Mouse (Mus musculus) kidney, postnatal 4 days (tissue): ENCODE data around the gene Galnt11.
A peak's percentile ranks its signal among the peaks of the same experiment; 100 is the strongest.
"Not testable (repeated sequence)": the region's sequence is repeated elsewhere in the genome, so short reads cannot be mapped to it uniquely, and the experiment has no call there.

Experiments used
- DNase-seq, 2 experiments: peaks; one replicate each; pipeline ENCODE4 v3.0.0; 2021; ENCODE audit warnings: mixed read lengths in 2 of 2

Gene Galnt11

DNA sequence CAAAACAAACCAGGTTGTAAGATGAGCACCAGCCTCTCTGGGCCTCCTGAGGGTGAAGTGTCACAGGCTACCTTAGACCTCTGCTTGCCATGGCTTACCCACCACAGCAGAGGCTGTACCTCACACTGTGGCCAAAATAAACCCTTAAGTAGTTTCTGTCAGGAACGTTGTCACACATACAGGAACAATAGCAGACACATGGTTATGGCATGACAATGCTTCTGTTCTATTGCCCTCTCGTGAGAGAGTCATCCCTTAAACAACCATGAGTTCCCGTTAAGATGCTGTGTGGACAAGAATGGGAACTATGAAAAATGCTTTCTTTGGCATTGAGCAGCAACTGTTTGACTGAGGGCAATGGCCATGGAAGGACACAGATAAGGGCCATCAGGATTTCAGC lies at the start of gene Galnt11:
TSS of gene Galnt11 (plus strand) at position 301 of the 400 bp plus-strand sequence.
- DNase-seq, result no peak

DNA sequence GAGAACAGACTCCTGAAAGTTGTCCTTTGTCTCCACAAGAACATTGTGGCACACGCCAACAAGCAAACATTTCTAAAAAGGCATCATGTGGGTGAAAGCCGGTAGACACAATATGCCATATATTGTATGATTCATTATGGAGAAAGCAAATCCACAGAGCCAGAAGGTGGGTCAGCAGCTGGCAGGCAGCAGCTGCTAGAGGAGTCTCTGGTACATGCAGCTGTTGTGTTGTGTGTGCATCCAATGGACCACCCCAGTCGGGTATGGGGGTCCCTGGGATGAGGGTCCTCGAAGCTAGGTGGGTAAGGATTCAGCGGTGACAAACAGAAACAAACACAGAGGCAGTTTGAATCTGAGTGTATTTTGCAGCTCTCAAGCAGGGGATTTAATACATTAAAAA lies 43.8 kb upstream of the Galnt11 start:
- DNase-seq, result not testable (repeated sequence)

DNA sequence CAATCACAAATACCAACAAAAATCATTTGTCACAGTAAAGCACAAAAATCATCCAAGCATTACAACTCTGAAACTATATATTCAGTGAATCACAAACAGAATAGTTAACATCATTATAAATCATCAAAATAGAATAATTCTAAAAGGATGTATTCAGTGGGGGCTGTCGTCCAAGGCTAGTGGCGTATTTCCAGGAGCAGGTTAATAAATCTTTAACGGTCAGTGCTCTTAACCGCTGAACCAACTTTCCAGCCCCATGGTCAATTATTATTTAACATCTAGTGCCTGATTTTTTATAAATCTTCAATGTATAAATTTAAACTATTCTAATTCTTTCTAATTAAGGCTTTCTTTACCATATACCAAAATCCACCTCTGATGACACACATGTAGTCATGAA lies 43.2 kb upstream of the Galnt11 start:
- not testable (repeated sequence) for DNase-seq

DNA sequence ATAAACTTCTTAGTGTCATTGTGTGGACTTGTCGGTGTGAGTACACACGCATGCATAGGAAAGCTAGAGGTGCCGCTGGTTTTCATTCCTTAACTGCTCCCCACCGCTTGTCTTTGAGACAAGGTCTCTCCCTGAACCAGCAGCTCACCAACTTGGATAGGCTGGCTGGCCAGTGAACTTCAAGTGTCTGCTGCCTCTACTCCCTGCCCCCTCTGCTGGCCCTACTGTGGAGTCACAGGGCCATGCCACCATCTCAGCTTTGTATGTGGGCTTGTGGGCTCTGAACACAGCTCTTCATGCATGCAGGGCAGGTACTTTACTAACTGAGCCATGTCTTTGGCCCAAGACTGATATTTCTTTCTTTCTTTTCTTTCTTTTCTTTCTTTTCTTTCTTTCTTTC lies 42.4 kb upstream of the Galnt11 start:
- DNase-seq, result peak; percentile 11 to 27

DNA sequence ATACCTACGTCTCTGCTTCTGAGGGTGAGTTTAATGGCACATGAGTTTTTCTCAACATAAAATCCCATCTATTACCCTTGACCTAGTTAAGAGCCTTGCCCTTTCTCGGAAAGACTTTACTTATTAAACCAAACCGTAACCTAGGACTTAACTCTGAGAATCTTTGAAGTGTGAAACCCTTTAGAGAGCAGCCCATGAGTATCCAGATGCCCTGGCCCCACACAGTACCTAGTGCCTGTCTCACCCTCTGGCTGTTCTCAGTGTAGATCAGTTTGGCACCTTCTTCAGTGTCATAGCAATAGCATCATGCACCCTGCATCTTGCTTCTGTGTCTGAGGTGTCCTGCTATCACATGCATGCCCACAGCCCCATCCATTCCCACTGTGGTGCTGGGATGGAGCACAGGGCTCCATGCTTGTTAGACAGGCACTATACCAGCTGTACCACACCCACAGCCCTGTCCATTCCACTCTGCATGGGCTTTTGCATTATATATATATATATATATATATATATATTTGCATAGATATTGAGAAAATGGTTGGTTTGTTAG lies 41.7 kb upstream of the Galnt11 start:
- no peak for DNase-seq

DNA sequence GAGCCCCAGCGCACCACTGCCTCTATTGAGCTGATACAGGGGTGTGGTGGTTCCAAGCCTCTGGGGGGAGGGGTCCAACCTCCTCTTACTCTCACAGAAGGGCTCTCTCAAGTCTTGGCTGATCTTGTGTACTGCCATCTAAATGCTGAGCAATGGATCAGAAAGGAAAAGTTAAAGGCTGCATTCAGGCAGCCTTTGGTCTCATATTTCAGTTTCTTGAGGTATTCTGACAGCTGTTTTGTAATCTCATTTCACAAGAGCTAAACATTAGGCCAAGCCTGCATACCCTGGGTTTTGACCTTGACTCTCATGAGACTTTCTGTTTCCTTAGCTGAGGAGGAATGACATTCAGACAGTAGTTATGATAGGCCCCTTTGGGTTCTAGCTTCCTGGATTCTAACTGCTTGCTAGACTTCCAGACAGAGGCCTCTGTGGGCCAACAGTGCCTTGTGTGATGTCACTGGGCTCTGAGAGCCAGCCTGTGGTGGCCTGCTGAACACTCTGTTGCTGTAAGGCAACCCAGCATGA lies 40.6 kb upstream of the Galnt11 start, which contains the start of gene Galntl5:
TSS of gene Galntl5 (plus strand) at position 457 of the 528 bp plus-strand sequence.
- DNase-seq, result no peak

DNA sequence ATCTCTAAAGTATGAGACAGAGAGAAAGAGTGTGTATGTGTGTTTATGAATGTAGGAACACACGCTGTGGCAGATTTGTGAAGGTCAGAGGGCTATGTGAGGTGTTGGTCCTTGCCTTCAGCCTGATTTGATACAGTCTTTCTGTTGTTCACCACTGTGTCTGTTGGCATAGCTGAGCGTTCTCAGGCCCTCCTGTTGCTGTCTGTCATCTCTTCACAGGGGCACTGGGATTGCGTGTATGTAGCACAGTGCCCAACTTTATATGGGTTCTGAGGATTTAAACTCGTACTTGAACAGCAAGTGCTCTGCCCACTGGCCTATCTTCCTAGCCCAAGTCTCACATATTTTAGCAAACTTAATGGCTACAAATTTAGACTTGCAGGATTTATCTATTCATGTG lies 38.1 kb upstream of the Galnt11 start:
- no peak for DNase-seq

DNA sequence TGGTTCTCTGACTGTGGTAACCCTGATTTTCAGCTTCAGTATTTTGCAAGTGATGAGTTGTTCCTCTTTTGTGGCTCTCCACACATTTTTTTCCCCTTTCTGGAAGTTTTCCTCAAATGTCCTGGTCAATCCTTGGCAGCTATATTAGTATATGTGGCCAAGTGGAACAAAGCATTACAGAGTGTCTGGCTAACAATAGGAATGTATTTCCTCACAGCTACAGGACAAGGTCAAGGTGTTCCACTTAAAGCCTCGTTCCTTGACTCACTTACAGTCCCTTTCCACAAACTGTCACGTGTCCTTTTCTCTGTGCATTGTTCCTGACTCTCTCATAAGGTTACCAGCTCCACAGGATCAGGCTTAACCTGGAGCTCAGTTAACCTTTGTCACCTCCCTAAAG lies 37.1 kb upstream of the Galnt11 start:
- DNase-seq, result no peak

DNA sequence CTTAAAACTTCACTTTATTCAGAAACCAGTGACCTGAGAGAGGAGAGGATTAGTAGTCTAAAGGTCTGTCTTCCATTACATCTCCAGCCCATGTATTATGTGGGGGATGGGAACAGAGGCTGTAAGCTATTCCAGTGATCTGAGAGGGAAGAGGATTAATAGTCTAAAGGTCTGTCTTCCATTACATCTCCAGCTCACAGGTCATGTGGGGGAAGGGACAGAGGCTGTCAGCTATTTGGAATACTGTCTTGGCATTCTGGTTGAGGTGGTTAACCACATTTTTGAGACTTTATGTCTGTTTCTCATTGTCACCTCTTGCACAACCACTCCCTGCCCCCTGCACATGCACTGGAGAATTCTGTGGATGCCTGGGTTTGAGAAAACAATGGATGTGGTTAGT lies 34.0 kb upstream of the Galnt11 start:
- peak in 1 of 2 experiments; percentile 27 for DNase-seq

DNA sequence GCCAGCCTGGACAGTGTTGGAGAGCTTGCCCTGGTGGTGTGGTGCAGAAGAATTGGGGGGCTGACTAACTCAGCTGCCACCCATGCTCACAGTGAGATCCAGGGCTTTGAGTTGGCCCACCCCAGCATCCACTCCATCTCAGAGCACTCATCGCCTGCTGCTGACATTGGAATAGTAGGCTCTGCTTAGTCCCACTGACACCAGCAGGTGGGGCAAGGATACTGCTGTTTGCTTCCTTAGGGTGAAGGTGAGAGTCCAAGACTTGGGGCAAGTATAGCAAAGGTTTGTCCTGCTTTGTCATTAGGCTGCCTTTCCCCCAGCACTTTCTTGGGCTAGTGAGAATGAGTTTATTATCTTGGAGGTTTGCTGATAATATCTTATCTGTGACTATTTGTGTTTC lies 32.9 kb upstream of the Galnt11 start:
- DNase-seq, result peak; percentile 64 to 75

DNA sequence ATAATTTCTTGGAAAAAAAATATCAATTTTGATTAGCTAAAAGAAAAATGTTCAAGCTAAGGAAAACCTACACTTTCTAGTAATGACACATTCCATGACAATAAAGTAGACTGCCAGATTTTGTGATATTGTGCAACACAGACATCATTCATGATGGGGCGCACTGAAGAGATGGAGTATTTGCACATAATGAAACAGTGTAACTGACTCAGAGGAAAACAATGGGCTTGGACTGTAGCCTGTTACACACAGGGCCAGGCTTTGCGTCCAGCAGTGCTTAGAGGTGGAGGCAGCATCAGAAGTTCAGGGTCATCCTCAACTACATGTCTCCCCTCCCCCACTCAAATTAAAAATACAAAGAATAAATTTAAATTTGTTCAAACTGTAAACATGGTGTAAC lies 31.2 kb upstream of the Galnt11 start:
- no peak for DNase-seq

DNA sequence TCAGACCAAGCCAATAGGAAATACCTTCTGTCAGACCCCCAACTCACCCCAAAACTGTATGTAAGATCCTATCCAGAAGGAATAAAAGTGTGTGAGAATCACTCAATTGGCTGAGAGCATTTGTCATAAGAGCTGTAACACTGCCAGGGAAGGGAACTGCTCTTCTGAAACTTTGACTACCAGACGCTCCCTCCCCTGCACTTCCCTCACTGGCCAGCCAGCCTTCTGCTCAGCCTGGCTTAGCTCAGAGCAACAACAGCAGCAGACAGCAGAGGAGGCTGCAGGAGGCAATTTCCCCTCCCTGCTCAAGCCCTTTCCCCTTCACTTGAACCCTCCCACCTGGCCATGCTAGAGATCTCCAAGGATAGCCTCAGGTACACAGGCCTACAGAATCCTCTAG lies 9.8 kb upstream of the Galnt11 start:
- no peak for DNase-seq

DNA sequence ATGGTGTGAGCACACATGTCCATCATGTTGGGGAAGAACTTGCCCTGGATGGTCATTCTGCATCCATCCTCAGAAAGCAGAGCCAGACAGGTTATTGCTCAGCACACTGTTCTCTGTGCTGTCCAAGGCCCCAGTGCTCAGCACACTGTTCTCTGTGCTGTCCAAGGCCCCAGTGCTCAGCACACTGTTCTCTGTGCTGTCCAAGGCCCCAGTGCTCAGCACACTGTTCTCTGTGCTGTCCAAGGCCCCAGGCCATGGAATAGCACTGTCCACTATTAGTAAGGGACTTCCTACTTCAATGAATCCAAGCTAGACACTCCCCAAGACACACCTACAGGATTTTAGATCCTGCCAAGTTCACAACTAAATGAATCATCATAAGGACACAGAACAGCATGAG lies 8.5 kb upstream of the Galnt11 start:
- not testable (repeated sequence) for DNase-seq

DNA sequence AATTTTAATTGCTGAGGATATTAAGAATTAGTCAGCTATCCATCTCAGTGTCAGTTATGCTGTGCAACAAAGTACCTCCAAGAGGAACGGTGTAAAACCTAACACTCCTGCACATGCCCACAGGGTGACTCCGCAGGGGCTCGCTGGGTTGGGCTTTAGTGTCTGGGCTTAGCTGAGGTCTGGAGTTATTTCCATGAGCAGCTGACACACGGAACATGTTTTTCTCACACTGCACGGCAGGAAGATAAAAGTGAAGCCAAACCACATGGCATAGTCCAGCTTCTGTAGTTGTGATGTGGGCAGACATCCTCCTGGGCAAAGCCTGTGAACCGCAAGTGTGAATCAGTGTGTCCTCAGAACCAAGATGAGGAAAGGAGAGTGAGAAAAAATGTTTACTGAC lies 6.7 kb upstream of the Galnt11 start:
- DNase-seq, result no peak

DNA sequence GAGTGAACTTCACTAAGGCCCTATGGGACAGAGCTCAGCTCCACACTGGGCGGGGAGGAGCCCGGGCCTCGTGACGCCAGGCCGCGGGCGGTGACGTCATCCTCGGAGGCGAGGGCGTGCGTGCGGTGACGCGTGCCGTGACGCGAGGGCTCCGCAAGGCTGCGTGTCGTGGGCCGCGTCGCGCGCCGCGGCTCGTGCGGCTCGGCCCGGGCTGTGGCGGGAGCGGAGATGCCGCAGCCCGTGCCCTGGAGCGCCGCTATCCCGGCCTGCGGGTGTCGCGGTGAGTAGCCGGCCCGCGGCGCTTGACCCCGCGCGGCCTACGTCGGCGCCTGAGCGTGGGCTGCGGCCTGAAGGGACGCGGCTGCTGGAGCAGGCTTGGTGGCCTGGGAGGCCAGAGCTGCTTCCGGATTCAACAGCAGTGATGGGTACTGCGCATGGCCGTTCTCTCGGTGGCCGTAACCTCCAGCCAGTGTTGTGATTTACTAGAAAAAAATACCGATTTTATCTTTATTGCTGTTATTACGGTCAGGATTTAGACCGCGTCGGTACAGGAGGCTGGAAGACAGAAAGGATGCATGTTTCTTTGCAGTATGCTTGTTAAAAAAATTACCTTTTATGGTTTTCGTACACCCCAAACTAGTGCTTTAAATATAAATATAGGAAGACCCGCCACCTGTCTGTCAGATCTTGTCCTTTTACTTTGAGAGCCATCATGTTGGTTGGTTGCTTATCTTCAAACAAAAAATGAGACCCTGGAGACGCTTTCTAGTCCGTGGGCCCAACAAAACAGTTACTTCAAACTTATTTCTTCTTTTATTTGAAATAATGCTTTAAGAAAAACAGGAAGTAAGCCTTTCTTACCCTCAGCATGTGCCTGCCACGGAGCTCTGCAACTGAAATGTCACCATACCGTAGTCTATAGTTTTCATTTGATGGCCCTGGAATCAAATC lies 1.3 kb downstream of the Galnt11 start, which contains the start of gene E130116L18Rik:
TSS of gene E130116L18Rik (minus strand) at position 402 of the 951 bp plus-strand sequence.
- peak; percentile 91 to 95 for DNase-seq

DNA sequence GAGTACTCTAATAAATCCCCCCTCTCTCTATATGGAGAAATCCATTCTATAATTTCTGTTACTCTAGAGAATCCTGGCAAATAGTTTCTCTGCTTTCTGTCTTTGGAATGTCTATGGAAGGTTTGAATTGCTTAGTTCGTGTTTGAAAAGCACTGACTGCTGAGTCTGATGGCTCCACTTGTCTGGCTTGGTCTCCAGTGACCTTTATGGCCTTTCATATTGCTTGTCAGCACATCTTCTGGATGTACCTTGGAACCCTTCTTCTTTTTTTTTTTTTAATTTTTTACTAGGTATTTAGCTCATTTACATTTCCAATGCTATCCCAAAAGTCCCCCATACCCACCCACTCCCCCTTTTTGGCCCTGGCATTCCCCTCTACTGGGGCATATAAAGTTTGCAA lies 2.7 kb downstream of the Galnt11 start:
- DNase-seq, result not testable (repeated sequence)

DNA sequence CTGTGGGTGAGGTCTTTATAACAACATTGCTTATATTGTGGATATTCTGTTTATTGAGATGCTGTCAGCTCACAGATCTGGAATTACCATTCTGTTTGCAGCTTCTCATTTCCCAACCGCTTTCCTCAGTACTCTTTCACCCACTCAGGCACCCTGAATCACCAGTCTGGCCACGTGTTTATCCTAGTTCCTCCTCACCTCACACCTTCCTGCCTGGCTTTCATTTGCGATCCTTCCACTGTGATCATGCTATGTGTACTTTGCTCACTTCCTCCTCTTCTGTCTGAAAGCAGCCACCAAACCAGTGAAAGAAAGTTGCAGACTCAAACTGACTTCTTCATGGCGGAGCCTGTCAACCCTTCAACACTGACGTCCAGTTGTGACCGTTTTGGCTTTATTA lies 21.4 kb downstream of the Galnt11 start:
- DNase-seq, result no peak

DNA sequence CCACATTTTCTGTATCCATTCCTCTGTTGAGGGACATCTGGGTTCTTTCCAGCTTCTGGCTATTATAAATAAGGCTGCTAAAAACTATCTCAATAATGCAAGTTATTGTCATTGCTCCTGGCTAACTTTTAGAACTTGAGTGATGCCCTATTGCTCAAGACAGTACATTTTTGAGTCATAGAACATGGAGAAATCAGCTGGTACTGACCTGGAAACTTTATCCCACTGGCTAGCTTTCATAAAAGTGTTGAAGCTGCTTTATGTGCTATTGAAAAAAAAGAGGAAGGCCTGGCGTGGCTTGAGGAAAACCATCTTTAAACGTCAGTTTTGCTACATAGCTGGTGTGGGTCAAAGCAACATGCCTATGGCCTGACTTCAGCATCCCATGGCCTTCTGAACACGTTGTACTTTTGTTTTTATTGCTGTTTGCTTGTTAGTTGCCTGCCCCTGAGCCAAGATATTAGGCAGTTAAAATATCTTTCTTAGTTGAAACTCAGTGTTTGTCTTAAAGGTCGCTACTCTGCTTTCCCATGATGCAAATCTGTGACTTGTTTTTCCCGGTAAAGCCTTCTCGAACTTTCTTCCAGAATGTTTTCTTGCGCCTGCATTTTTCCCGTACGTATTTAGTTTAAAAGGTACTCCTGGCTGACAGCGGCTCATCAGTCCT lies 24.2 kb downstream of the Galnt11 start:
- no peak for DNase-seq

DNA sequence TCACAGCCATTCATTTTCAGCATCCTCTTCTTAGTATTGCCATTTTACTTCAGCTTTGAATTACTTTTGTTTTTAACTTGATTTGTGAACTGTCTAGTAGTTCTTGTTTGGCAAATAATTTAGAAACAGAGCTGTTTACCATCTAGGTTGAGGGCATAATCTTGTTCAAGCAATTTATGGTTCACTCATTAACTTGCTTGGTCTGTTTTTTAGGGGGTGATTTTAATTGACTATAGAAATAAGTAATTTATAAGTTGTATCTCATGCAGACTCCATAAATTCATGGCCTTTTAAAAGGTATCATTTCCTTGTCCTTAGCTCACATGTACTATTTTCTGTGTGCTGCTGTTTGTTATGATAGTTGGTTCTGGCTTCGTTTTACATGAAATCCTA lies 24.8 kb downstream of the Galnt11 start:
- DNase-seq, result no peak

DNA sequence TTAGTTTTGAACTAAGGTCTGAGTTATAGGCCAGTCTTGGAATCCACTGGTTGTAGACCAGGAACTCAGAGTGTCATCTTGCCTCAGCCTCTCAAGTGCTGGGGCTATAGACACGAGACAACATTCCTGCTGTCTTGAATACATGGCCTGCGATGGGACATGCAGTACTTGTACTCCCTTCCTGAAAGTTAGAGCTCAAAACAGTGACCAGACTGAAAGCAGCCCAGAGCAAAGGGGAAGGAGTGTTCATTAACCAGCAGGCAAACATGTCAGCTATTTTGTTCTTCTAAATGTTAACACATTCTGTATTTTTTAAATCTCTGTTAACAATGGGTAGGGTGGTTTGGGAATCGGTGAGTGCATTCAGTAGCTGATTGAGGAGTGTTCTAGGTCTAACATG lies 25.3 kb downstream of the Galnt11 start:
- no peak for DNase-seq

DNA sequence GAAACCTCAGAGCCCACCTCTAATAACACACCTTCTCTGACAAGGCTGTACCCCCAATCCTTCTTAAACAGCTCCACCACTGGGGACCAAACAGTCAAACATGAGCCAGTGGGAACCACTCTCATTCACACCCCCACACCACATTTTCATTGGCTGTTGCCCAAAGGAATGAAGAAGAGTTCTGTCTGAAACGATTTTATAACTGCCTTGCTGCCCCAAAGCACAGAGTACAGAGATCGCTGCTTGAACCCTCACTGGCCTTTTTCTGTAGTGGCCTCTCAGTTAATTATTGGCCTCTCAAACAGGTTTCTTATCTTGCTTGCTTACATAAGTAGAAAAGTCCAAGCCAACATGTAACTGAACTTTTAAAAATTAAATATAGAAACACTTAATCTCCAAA lies 30.7 kb downstream of the Galnt11 start:
- DNase-seq, result peak; percentile 21 to 46

DNA sequence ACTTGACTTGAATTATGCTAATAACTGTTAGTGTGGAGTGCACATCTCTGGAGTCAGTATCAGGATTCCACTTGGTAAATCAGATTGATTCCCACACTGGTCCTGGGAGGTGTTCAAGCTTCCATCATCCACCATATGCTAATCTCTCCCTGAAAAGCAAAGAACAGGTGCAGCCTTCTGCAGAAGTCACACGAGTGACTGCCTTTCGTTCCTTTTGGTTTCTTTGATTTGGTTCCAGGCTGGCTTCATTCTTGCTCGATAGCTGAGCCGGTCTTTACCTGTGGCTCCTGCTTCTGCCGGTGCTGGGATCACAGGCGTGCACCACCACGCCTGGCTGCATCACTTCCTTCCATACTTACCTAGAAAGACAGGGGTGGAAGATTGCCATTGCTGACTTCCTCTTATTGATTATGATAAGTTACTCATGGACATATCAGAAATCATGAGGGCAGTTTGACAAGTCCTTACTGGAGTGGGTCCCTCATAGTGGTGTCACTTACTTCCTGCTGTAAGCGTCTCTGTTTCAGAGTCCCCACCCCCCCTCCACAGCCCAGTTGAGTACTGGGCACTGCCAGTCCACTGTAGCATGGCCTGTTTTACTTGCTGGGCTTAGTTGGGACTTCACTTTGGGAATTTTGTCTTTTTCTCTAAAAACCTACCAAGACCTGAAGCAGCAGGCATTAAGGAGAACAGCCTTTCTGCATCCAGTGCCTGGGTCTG lies 31.3 kb downstream of the Galnt11 start:
- no peak for DNase-seq

DNA sequence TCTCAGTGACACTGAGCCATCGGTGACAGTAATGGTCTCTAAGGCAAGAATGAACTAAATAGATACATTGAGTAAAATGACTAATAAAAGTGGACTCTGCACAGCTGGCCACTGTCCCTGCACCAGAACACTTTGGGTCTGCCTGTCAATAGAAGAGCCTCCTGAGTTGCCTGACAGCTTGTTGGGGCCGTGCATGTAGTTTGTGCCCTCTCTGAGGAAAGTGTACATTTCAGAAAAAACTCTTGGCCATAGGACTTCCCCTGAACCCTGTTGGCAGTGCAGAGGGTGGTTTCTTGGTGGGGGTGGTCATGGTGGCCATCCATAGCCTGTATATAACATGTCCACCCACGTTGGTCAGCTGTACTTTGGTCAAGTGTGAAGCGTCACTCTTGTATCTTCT lies 32.8 kb downstream of the Galnt11 start:
- DNase-seq, result no peak
